Mouse (Mus musculus) left cerebral cortex, postnatal 4 days (tissue): ENCODE results near the gene Omp. TPM values are rescaled to one million over a fixed set of nuclear protein-coding genes. Genes with fewer than 3 reads are reported as not detected.

Source experiments
- DNase-seq: peaks from one replicate; pipeline ENCODE4 v3.0.0-alpha.2; 2022
- intact Hi-C: fragments of 180-260 bp; cut with DNase I; formaldehyde crosslinking; loops from one replicate; pipeline ENCODE4 v1.15.1; 2025
- total RNA-seq, 2 experiments: library from RNA; stranded (reverse); gene quantifications; 2 replicates each; pipeline ENCODE4 v1.2.3; 2021

Gene Omp
- total RNA-seq, 2 experiments from 2014 or later = 1.4 to 2.1 TPM

DNA sequence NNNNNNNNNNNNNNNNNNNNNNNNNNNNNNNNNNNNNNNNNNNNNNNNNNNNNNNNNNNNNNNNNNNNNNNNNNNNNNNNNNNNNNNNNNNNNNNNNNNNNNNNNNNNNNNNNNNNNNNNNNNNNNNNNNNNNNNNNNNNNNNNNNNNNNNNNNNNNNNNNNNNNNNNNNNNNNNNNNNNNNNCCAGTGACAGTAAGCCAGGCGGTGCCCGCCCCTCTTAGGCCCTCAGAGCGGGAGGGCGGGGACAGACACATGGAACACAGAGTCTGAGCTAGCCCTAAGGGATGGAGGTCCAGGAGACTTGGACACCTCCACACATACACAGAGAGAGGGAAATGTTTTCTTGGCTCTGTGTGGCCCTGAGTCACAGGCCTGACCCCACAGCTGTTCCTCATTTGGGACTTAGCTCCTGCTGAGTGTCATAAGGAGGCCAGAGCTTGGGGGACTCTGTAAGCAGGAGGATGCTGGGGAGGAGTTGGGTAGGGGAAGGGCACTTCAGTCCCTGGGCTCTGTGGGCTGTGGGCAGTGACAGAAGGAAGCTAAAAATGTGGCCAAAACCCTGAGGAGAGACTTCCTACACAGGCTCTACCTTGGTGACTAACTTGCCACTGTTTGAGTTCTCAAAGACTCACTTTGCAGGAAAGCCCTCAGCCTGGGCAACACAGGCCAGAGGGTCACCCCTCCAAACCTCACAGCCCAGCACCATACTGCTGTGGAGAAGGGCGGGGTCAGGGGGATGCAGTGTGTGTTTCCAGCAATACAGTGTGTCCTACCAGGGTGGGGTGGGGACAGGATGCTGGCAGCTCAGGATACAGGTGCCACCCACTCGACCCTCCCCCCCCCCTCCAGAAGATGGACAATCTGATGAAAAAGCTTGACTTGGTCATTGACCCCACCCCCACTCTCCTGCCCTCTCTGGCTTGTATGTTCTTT is 26.1 kb upstream of the Omp start:
- intact Hi-C loops = no loop called here
- DNase-seq = no peak

DNA sequence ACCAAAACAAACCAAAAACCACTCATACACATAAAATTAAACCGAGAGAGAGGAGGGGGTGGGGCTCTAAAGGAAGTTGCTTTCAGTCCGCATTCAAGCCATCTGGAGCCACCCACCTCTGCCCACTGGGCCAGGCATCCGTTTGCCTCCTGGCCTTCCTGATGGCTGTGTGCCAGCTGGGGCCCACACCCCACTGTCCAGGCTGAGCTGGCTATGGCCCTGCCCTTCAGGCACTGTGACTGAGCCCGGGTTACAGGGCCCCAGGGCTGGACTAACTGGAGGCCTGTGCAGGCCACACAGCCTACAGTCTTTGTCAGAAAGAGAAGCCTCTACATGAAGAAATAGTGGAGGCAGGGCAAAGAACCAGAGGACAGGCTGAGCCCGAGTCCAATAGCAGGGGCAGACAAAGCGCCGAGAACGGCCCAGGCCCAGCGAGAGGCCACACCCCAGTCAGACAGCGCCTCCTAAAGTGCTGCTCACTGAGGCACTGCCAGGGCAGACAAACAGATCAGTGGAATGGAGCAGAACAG is 19.8 kb upstream of the Omp start:
- peak; percentile 38 for DNase-seq
- intact Hi-C loops = loop anchor here (5.0 kb wide), 1 partner anchor 272 kb away; no protein-coding TSS in a partner anchor

DNA sequence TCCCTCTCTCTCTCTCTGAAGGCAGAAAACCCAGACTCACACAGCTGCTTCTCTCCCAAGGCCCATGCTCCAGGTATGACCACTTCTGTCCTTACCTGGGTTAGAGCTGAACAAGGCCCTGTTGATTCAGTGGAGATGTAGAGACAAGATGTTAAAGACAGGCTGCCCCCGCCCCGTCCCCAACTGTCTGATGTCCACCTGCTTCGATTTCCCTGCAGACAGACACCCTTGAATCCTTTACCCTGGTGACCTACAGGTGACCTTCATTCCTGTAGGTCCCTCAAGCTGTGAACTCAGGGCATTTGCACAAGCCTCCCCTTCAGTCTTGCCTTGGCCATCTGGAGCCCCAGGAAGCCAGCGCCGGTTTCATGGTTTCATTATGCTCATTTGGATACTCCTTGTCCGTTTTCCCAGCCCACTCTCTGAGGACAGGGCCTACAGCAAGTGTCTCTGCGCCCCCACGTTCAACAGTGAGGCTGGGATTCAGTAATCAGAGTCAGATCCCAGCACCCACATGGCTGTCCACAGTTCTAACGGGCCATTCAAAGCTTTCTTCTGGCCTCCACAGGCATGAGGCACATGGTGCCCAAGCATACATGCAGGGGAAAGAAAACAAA is 19.2 kb upstream of the Omp start:
- intact Hi-C loops = loop anchor here (5.0 kb wide), 1 partner anchor 273 kb away; no protein-coding TSS in a partner anchor
- DNase-seq = no peak

DNA sequence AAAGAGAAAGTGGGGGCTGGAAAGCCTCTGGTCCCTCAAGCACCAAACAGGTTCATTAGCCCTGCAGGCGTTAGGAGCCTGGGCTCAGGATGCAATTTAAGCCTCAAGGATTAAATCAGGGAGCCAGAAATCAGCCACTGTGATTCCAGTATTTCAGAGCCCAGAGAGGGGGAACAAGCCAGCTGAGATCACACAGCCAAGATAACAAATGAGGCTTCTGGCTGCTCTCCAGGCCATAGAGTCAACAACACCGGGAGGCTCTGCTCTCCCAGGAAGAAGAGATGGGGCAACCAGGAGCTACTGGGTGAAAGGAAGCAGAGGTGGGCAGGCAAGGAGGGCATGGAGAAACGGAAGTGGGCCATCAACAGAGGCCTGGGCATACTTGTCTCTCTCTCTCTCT is 18.4 kb upstream of the Omp start:
- no peak for DNase-seq
- intact Hi-C loops = loop anchor here (5.0 kb wide), 1 partner anchor 274 kb away; no protein-coding TSS in a partner anchor

DNA sequence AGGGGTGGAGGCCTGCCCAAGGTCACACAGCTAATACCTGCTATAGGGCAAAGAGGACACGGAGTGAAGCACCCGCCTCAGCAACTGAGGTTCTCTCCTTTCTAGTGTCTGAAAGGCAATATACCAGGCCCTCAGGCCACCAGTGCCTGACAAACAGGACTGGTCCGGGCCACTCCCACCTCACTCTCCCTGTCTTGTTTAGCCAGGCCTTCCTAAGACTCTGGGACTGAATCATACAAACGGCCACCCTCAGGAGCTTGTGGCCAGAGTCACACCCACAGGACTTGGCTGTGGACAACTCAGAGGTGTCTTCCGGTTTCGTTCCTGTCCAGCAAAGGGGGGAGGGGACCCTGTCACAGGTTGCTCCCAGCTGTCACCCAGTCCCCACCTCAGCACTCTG is 16.9 kb upstream of the Omp start:
- intact Hi-C loops = loop anchor here (5.0 kb wide), 1 partner anchor 275 kb away; no protein-coding TSS in a partner anchor

DNA sequence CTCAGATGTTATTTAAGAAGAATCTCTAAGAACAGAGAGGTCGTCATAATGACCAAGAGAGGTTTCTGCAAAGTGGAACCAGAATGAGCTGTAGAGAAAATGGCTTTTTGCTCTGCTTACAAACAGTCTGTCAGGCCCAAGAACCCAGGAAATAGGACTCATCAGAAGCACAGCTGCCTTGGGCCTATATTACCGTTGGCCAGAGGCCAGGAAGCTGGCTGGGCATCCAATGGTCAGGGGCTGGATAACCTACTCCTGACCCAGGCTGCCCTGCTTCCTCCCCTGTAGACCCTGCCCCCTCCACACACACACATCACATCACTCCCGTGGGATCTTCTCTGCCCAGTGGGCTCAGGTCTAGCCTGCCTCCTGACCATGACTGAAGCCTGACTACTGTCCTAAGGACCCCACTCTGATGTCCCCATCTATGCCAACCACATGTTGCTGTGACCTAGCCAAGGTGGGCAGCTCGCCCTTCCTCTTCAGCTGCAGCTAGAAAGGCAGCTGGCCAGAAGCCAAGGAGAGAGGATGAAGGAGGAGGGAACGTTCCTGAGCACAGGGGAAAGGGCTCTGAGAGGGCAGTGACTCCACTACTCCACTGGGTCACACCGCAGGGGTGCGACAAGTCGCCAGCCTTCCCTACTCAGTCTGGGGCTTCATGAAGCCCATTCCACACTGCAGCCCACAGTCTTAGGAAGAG is 14.9 kb upstream of the Omp start:
- intact Hi-C loops = loop anchor here (5.0 kb wide), 1 partner anchor 277 kb away; no protein-coding TSS in a partner anchor
- DNase-seq = no peak

More for the DNA sequence above, 16.9 kb upstream of the Omp start:
- no peak for DNase-seq

DNA sequence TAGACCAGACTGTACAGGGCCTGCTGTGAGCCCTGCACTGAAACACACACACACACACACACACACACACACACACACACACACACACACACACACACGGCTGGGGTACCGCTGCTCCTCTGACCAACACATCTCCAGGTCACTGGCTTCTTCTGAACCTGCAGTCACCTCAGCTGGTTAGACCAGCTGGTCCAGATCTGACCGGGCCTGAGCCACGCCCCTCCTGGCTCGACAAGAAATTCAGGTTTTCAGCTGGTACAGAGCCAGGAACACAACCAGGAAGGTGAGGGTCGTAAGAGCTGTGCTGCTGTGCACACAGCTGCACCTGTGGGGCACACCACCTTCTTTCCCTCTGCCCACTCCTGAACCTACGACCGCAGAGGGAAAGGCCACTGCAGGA is 13.2 kb upstream of the Omp start:
- no peak for DNase-seq
- intact Hi-C loops = no loop called here

DNA sequence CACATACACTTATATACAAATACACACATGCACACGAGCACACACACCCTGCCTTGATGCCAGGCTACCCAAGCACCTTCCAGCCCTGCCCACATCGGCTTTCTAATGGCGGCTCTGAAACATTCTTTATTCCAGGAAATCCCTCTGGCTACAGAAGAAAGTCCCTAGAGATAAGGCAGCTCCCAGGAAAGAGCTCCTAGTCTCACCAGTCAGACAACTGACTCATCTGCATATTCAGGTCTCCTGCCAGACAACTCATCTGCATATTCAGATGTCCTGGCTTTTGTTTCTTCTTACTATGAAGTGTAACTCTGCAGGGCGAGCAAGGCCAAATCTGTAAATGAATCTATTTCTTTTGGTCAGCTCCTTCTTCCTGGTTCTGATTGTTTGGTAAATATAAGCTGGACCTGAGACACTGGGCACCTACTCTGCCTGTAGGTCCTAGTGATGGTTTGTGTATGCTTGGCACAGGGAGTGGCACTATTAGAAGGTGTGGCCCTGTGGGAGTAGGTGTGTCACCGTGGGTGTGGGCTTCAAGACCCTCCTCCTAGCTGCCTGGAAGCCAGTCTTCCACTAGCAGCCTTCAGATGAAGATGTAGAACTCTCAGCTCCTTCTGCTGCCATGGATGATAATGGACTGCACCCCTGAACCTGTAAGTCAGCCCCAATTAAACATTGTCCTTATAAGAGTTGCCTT is 12.5 kb upstream of the Omp start:
- DNase-seq = no peak
- intact Hi-C loops = no loop called here

DNA sequence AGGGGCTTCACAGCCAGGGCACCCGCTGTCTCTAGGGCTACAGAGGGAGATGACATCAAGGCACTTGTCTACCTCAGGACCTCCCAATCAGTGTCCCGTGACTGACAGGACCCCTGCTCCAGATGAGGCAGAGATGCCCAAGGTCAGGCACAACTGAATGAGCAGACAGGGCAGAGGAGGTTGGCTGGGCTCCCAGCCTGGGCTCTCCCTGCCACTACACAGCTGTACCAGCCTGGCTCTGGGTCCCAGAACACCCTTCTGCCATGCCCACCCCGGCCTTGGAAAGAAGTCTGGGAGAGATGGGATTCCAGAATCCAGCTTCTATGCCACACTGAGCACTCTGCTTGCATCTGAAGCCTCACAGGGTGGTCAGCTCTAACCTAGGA is 11.0 kb upstream of the Omp start:
- DNase-seq = no peak
- intact Hi-C loops = no loop called here

DNA sequence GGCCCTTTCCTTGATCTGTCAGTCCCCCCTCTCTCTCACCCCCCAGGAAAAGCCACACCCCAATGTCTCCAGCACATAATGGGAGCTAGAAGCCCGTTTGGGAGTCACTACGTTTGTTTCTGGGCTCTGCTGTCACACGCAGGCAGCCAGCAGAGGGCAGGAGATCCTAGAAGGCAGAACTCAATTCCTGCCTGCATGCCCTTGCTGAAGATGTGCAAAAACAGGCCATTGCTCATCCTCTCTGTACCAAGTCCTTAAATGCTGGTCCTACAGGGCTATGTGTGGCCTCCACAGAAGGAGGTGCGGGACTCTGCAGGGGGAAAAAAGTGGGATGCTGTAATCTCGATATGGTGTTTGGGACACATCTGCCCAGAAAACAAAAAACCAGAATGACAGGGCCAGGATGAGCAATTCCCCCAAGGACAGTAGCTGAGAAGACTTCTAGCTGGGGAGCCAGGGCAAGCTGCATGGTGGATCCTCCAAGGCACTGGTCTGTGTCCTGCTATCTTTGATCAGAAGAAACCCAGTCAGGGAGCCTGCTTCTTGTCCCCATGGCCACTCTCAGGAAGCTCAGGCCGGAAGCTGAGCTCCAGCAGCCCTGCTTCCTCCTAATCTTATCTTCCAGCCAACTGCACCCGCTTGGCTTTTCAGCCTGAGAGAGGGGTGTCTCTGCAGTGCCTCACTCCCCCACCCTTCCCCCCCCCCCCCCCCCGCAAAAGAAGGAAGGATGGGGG is 10.4 kb upstream of the Omp start:
- intact Hi-C loops = loop anchor here (2.0 kb wide), 1 partner anchor 185 kb away; no protein-coding TSS in a partner anchor
- peak; percentile 71 for DNase-seq

DNA sequence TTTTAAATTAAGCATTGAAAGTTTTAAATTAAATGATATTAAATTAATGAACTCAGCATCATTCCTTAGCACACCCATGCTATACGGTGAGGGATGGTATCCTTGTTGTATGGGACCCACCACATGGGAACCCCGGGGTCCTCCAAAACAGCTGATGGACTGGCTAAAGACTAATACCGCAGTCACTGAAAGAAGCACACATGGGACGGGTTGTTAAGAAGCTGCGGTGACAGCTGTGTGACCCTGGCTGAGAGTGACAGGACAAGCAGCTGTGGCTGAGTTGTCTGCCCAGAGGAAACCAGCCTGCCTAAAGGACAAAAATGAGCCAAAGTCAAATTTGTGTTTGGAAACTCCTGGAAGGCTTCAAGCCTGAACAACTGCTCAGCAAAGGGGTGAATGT is 8.6 kb upstream of the Omp start:
- intact Hi-C loops = loop anchor here (2.0 kb wide), 1 partner anchor 187 kb away; no protein-coding TSS in a partner anchor

DNA sequence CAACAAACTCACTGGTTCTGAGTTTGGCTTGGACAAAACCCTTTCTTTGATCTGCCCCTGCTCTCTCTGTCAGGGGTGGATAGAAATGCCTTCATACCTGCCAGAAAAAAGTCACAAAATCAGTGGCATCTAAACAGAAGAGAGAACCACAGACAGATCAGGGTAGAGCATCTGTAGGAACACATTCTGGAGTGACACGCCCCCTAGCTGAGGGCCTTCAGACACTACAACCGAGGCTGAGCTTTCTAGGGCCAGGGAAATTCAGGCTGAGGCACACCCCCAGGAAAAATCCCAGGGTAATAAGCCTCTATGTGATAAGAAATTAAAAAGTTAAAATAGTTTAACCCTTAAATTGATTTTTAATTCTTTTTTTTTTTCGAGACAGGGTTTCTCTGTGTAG is 8.0 kb upstream of the Omp start:
- no peak for DNase-seq

More for the DNA sequence above, 8.6 kb upstream of the Omp start:
- no peak for DNase-seq

DNA sequence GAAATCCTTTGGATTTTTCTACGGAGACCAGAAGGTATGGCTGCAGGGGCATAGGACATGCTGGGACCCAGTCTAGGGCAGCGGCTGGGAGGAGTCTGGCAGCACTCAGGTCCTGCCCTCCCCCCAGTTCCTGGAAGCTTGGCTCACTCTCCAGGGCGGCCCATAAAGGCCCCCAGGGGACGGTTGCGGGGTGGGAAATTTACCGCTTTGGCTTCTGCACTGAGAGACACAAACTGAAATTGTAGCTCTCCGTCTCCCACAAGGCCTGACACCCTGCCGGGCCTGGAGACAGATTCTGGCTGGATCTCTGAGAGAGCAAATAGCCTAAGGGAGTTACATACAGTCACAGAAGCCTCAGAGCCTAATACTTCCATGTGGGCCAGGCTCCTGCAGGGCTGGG is 7.1 kb upstream of the Omp start:
- DNase-seq = no peak
- intact Hi-C loops = no loop called here

More for the DNA sequence above, 8.0 kb upstream of the Omp start:
- intact Hi-C loops = no loop called here

DNA sequence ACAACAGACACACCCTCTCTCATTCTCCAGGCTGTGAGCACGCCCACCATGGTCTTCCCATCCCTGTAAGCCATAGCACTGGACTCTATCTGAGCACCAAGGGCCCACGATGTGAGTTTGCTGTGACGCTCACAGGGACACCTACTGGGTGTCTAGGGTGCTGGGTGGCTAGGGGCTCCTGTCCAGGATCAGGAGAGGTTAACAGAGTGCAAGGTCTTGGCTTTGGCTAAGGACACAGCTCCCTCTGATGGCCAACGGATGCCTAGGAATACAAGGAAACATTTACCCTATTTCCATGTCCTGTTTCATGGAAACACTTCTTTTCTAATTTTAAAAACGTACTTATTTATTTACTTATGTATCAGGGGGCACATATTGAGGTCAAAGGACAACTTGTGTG is 5.2 kb upstream of the Omp start:
- intact Hi-C loops = no loop called here
- no peak for DNase-seq

DNA sequence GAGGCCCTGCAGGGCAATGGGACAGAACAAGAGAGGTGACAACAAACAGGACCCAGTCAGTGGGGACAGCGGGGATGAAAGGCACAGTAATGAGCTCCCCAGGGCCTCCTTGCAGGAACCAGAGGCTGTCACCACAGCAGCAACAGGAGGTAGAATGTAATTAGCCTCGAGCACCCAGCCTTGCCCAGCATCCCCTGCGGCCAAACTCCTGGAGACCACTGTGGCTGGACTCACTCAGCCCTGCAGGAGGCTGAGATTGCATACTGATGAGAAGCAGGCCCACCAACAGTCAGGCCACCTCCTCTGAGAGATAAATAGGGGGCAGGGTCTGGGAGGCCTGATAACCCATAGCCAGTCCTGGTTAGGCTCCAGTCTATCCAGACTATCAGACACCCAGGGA is 4.5 kb upstream of the Omp start:
- no peak for DNase-seq
- intact Hi-C loops = no loop called here

DNA sequence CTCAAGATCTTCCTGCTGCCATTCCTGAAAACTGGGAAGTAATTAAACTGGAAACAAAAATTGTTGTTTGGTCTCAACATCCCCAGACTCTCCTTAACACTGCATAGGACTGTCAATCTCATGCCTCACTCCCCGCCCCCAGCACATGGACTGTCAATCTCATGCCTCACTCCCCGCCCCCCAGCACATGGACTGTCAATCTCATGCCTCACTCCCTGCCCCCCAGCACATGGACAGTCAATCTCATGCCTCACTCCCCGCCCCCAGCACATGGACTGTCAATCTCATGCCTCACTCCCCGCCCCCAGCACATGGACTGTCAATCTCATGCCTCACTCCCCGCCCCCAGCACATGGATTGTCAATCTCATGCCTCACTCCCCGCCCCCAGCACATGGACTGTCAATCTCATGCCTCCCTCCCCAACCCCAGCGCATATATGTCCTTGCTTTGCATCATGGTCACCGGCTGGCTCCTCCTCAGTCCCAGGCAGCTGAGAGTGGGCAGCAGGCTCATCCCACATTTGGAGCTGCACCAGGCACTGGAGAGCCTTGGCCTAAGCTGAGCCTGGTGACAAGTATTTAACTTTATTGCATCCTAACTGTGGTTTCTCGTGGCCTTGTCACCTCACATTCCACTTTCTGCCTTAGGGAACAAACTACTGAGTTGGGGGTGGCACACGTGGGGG is 3.6 kb upstream of the Omp start:
- intact Hi-C loops = no loop called here
- no peak for DNase-seq

DNA sequence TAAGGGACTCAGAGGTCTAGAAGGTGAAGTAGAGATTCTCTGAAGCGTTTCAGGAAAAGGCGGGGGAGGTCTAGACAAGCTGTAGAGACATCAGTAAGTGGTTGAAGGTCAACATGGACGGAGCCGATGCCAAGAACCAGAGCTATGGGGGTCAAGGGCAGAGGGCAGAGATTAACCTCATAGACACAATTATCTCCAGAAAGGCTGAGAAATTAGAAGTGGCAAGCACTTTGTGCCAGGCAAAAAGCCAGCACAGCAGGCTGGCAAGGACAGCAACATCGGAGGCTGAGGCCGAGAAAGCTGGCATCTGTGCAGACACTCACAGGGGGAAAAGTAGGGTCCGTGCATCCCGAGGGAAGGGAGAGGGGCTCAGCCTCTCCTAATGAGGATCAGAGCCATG is 2.5 kb upstream of the Omp start:
- intact Hi-C loops = no loop called here

DNA sequence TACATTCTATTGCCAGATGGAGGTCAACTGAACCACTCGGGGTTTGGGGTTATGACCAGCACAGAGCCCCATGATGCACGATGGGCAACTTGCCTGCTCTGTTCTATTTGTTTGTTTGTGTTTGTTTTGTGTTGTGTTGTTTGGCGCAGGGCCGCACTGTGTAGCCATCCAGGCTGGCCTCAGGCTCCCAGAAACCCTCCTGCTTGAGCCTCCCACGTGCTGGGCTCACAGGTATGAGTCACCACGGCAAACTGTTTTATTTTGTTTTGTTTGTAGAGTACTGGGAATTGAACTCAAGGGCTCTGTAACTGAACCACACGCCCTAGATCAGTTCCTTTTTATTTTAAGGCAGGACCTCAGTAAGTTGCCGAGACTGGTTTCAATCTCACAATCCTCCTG is 1.1 kb upstream of the Omp start:
- DNase-seq = no peak
- intact Hi-C loops = no loop called here

More for the DNA sequence above, 2.5 kb upstream of the Omp start:
- DNase-seq = peak; percentile 69

DNA sequence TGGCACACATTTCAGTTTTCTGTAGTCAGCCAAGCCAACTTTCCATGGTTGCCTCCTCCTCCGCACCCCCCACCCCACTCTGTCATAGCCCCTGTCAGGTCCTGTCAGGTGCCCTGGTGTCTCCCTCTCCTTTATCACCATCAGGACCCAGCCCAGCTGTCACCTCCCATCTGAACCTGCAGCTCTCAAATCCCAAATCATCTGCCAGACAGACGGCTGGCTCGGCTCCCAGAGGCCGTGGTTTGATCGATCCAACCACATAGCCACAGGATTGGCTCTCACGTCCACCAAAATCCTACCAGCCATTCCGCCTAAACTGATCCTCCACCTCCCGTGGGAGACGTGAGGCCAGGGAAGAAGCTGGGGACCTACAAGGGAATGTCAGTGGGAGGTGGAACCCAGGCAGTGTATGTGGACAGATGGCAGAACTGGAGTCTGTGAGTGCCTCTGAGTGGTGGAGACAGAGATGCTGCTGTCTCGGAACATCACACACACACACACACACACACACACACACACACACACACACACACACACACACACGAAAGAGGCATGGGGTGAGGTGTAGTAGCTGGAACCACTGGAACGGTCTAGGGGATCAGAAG is 642 bp upstream of the Omp start:
- peak; percentile 29 for DNase-seq
- intact Hi-C loops = no loop called here
